Mouse (Mus musculus) liver, embryonic 14.5 days (tissue): ENCODE data around the gene Dop1a.

Experiments
- CTCF ChIP-seq: IDR thresholded peaks from 2 replicates; pipeline ENCODE4 v1.5.1; 2016; ENCODE audit warnings: antibody characterized with exemption, low read depth, control low read depth
- EP300 ChIP-seq: IDR thresholded peaks from 2 replicates; pipeline ENCODE4 v1.6.1; 2016; ENCODE audit warnings: antibody characterized with exemption, low read depth

DNA sequence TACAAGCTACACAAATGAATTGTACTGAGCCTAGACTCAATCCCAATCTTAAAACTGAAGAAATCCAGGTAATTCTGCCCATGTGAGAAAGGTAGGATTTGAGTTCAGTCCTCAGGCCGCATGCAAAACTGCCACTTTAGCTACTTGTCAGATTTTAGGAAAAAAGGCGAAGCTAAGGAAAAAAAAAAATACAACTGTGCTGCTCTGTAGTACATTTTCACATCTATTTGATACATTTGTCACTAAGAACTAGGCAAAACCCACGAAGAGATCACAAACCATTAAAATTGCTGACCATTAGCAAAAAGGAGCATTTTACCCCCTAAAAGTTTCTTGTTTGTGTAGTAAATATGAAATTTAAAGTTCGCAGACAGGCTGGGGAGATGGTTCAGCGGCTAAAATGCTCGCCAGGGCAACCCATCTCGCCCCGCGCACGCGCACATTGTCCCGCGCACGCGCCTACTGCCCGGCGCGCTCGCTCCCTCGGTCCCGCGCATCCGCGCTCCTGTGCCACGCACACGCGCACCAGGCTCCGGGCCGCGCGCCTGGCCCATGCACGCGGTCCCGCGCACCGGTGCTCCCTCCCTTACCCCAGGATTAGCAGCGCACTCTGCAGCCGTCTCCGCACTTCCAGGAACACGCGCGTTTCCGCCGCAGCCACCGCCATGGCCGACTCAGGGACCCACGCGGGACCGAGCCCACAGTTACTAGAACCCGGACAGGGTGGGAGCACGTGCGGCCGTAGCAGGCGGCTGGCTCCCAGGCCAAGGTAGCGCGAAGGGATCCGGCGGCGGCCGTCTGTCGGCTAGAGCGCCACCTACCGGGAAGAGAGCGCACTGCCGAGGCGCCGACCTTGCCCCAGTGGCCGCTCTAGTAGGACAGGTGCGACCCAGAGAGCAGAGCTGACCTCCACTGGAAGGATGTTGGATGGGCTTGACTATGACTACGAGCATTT lies 2.5 kb upstream of the Dop1a start, which contains the start of gene Ube2cbp:
- TF ChIP-seq CTCF, result peak; percentile 97
- TF ChIP-seq EP300, result no peak
